Mouse (Mus musculus) heart, adult 2 months (tissue): ENCODE data around the gene Tmem239. TPM values are rescaled to one million over a fixed set of nuclear protein-coding genes. Genes with fewer than 3 reads are reported as not detected.

Experiments used
- DNase-seq, 2 experiments: peaks; one replicate each; pipeline ENCODE4 v3.0.0; 2021
- H3K27ac ChIP-seq: fragments of 200-600 bp; 2 replicates; pipeline ENCODE4 v1.8.1; 2022
- H3K27me3 ChIP-seq: fragments of 200-500 bp; 2 replicates; pipeline ENCODE4 v1.6.1; 2012; ENCODE audit warnings: mild to moderate bottlenecking, low read length, inconsistent platforms, mixed read lengths; ENCODE audit not compliant: control insufficient read depth, insufficient read depth
- H3K36me3 ChIP-seq: fragments of 200-500 bp; 2 replicates; pipeline ENCODE4 v1.6.1; 2012; ENCODE audit warnings: low read length, inconsistent platforms; ENCODE audit not compliant: control insufficient read depth, insufficient read depth
- H3K4me1 ChIP-seq: fragments of 200-500 bp; 2 replicates; pipeline ENCODE4 v1.6.1; 2011; ENCODE audit warnings: low read length; ENCODE audit not compliant: control insufficient read depth, insufficient read depth
- H3K4me3 ChIP-seq: fragments of 200-600 bp; 2 replicates; pipeline ENCODE4 v1.8.1; 2022
- H3K79me2 ChIP-seq: fragments of 200-500 bp; replicated peaks from 2 replicates; pipeline ENCODE4 v1.6.1; 2012; ENCODE audit warnings: mild to moderate bottlenecking, inconsistent platforms, low read length, moderate library complexity, mixed read lengths; ENCODE audit not compliant: control insufficient read depth, insufficient read depth
- H3K9ac ChIP-seq: fragments of 200-500 bp; 2 replicates; pipeline ENCODE4 v1.6.1; 2012; ENCODE audit warnings: low read depth, mild to moderate bottlenecking, control low read depth, inconsistent platforms, low read length, mixed read lengths
- CTCF ChIP-seq: fragments of 200-600 bp; IDR thresholded peaks from 2 replicates; pipeline ENCODE4 v1.8.1; 2022; ENCODE audit warnings: antibody characterized with exemption, mild to moderate bottlenecking, moderate library complexity
- EP300 ChIP-seq: fragments of 200-500 bp; IDR thresholded peaks from 2 replicates; pipeline ENCODE4 v1.6.1; 2011; ENCODE audit warnings: low read depth, low read length, control low read depth; ENCODE audit not compliant: insufficient read depth
- POLR2A ChIP-seq: fragments of 200-500 bp; IDR thresholded peaks from 2 replicates; pipeline ENCODE4 v1.6.1; 2011; ENCODE audit warnings: mild to moderate bottlenecking, low read depth, low read length, control low read depth; ENCODE audit not compliant: insufficient read depth
- WGBS: fragments of 180-500 bp; shearing (Covaris S2); methylation state at CpG from one replicate; pipeline ENCODE4 v1.1.7; 2018; 5-methylcytosine and 5-hydroxymethylcytosine counted together
- intact Hi-C: fragments of 180-260 bp; cut with DNase I; formaldehyde crosslinking; loops from one replicate; pipeline ENCODE4 v1.15.1; 2025
- polyA plus RNA-seq: library from polyadenylated mRNA; depleted of rRNA; stranded (reverse); fragments of >200 nt; gene quantifications from 2 replicates; pipeline ENCODE4 v1.2.3, GENCODE M21; 2012
- total RNA-seq, 2 experiments: library from RNA; stranded (reverse); gene quantifications; 2 replicates each; pipeline ENCODE4 v1.2.3; 2021

Gene Tmem239
- total and polyA plus RNA-seq, 3 experiments = not detected

GRCm38 (mm10) chr2:130421781-130422620 is 15.7 kb downstream of the Tmem239 start:
- no peak for TF ChIP-seq POLR2A
- TF ChIP-seq CTCF = no peak
- TF ChIP-seq EP300 = no peak
- Histone ChIP-seq H3K4me3 (no peak overlapping the region), H3K27ac (no peak overlapping the region), H3K4me1 (peaks cover 4% of the 10 kb centered on the region), H3K27me3 (no peaks in the 10 kb centered on the region), H3K36me3 (no peaks in the 10 kb centered on the region), H3K9ac (no peak overlapping the region), H3K79me2 (no peaks in the 10 kb centered on the region)
- intact Hi-C loops = loop anchor here (5.0 to 10.0 kb wide), 3 partner anchors 140 to 243 kb away; partner anchors contain the start of genes Ddrgk1, Itpa and Mrps26
- 94% methylated on average over 26 of the region's 26 CpGs for WGBS
- no peak for DNase-seq

GRCm38 (mm10) chr2:130423397-130424125 is 17.3 kb downstream of the Tmem239 start:
- H3K27ac ChIP-seq = peak overlapping the region; percentile 93
- H3K4me1 ChIP-seq = peaks cover 4% of the 10 kb centered on the region
- peak overlapping the region; percentile 98 for H3K4me3 ChIP-seq
- intact Hi-C loops = loop anchor here (2.0 to 10.0 kb wide), 4 partner anchors 25 to 241 kb away; partner anchors contain the start of genes Ddrgk1, Itpa and Mrps26
- 10% methylated on average over 49 of the region's 49 CpGs for WGBS
- H3K27me3 ChIP-seq = no peaks in the 10 kb centered on the region
- H3K36me3 ChIP-seq = no peaks in the 10 kb centered on the region
- TF ChIP-seq POLR2A = no peak
- TF ChIP-seq CTCF = no peak
- no peak for TF ChIP-seq EP300
- DNase-seq = peak; percentile 84 to 85
- H3K9ac ChIP-seq = peak overlapping the region; percentile 74
- no peaks in the 10 kb centered on the region for H3K79me2 ChIP-seq

GRCm38 (mm10) chr2:130424126-130424853 is 18.0 kb downstream of the Tmem239 start, which contains the start of the genes Vps16 and Pced1a:
Vps16 (plus strand) TSS chr2:130424339.
Pced1a (minus strand) TSS chr2:130424701.
- H3K36me3 ChIP-seq = no peaks in the 10 kb centered on the region
- H3K4me3 ChIP-seq = peak within 1 kb of the TSS; percentile 98
- DNase-seq = peak; percentile 95 to 96
- TF ChIP-seq CTCF = peak; percentile 82
- peak; percentile 74; the same call in 1 of the 2 replicates for TF ChIP-seq EP300
- TF ChIP-seq POLR2A = peak; percentile 87
- intact Hi-C loops = loop anchor here (2.0 to 10.0 kb wide), 4 partner anchors 25 to 242 kb away; partner anchors contain the start of genes Ddrgk1, Itpa and Mrps26
- WGBS = under 1% methylated on average over 58 of the region's 58 CpGs
- no peaks in the 10 kb centered on the region for H3K79me2 ChIP-seq
- peak within 1 kb of the TSS; percentile 93 for H3K27ac ChIP-seq
- H3K4me1 ChIP-seq = peaks cover 4% of the 10 kb centered on the region
- H3K27me3 ChIP-seq = no peaks in the 10 kb centered on the region
- H3K9ac ChIP-seq = peak within 1 kb of the TSS; percentile 74

- TF ChIP-seq POLR2A (no peak), CTCF (peak; percentile 38)
- DNase-seq = peak in 1 of 2 experiments; percentile 13
- H3K79me2 ChIP-seq = no peaks in the 10 kb centered on the region
- intact Hi-C loops = loop anchor here (2.0 to 10.0 kb wide), 2 partner anchors 24 to 240 kb away; partner anchors contain the start of genes Ddrgk1 and Itpa
- peaks cover 4% of the 10 kb centered on the region for H3K4me1 ChIP-seq
- H3K9ac ChIP-seq = peak overlapping the region; percentile 70; the same call in 1 of the 2 replicates
- H3K4me3 ChIP-seq = peak overlapping the region; percentile 98
- H3K27ac ChIP-seq = no peak overlapping the region; the same call in 1 of the 2 replicates
- 22% methylated on average over 5 of the region's 5 CpGs for WGBS
- no peaks in the 10 kb centered on the region for H3K27me3 ChIP-seq
- H3K36me3 ChIP-seq = no peaks in the 10 kb centered on the region
Observed at GRCm38 (mm10) chr2:130425112-130425511, 18.8 kb downstream of the Tmem239 start.

- Histone ChIP-seq H3K36me3 (no peaks in the 10 kb centered on the region), H3K9ac (no peak overlapping the region), H3K27ac (no peak overlapping the region), H3K4me1 (no peaks in the 10 kb centered on the region; the same call in none of the 2 replicates), H3K4me3 (no peak overlapping the region), H3K79me2 (no peaks in the 10 kb centered on the region; the same call in 1 of the 2 replicates), H3K27me3 (no peaks in the 10 kb centered on the region)
- TF ChIP-seq CTCF (no peak), EP300 (no peak), POLR2A (no peak)
- intact Hi-C loops = loop anchor here (10.0 kb wide), 1 partner anchor 235 kb away; the partner anchor contains the start of genes Ddrgk1 and Itpa
- DNase-seq = no peak
- WGBS = 41% methylated on average over 2 of the region's 2 CpGs
Observed at GRCm38 (mm10) chr2:130429851-130430250, 23.6 kb downstream of the Tmem239 start.
